Mouse (Mus musculus) small intestine, adult 2 months (tissue): Measurements from ENCODE around the gene Eya2. TPM values are rescaled to one million over a fixed set of nuclear protein-coding genes. Genes with fewer than 3 reads are reported as not detected.

Experiments
- H3K27ac ChIP-seq: fragments of 200-500 bp; 2 replicates; pipeline ENCODE4 v1.5.1; 2012; ENCODE audit warnings: low read depth, low read length, control low read depth, inconsistent platforms; ENCODE audit not compliant: insufficient read depth
- H3K27me3 ChIP-seq: fragments of 200-500 bp; 2 replicates; pipeline ENCODE4 v1.6.1; 2012; ENCODE audit warnings: mild to moderate bottlenecking, moderate library complexity, low read length, inconsistent platforms; ENCODE audit not compliant: control insufficient read depth, insufficient read depth
- H3K36me3 ChIP-seq: fragments of 200-500 bp; 2 replicates; pipeline ENCODE4 v1.6.1; 2012; ENCODE audit warnings: mild to moderate bottlenecking, low read length, control low read depth, inconsistent platforms; ENCODE audit not compliant: control insufficient read depth, insufficient read depth
- H3K4me1 ChIP-seq: fragments of 200-500 bp; 2 replicates; pipeline ENCODE4 v1.6.1; 2012; ENCODE audit warnings: low read length, inconsistent platforms, mixed read lengths; ENCODE audit not compliant: control insufficient read depth, insufficient read depth, insufficient read length
- H3K4me3 ChIP-seq: fragments of 200-500 bp; 2 replicates; pipeline ENCODE4 v1.5.1; 2012; ENCODE audit warnings: low read depth, mild to moderate bottlenecking, control low read depth, inconsistent platforms, low read length, moderate library complexity
- CTCF ChIP-seq: fragments of 200-500 bp; IDR thresholded peaks from 2 replicates; pipeline ENCODE4 v1.5.1; 2012; ENCODE audit warnings: low read depth, mild to moderate bottlenecking, control low read depth, inconsistent platforms, low read length, moderate library complexity, mixed read lengths; ENCODE audit not compliant: insufficient replicate concordance, insufficient read length; ENCODE audit errors: extremely low read depth
- POLR2A ChIP-seq: fragments of 200-500 bp; IDR thresholded peaks from 2 replicates; pipeline ENCODE4 v1.6.1; 2012; ENCODE audit warnings: low read depth, mild to moderate bottlenecking, control low read depth, inconsistent platforms, low read length, moderate library complexity
- WGBS: fragments of 180-500 bp; shearing (Covaris S2); methylation state at CpG from one replicate; pipeline ENCODE4 v1.1.7; 2018; 5-methylcytosine and 5-hydroxymethylcytosine counted together
- polyA plus RNA-seq: library from polyadenylated mRNA; depleted of rRNA; stranded (reverse); fragments of >200 nt; gene quantifications from 2 replicates; pipeline ENCODE4 v1.2.3, GENCODE M21; 2012

Gene Eya2
- polyA plus RNA-seq, 1 experiment = 0.93 TPM

GRCm38 (mm10) chr2:165557278-165557677 lies 37.6 kb upstream of the Eya2 start:
- H3K27me3 ChIP-seq = no peaks in the 10 kb centered on the region
- WGBS = 89% methylated on average over 7 of the region's 7 CpGs
- TF ChIP-seq CTCF (no peak), POLR2A (no peak)
- no peak overlapping the region for H3K4me3 ChIP-seq
- no peak overlapping the region for H3K27ac ChIP-seq
- no peaks in the 10 kb centered on the region for H3K4me1 ChIP-seq
- H3K36me3 ChIP-seq = no peaks in the 10 kb centered on the region

- TF ChIP-seq POLR2A = no peak
- no peak for TF ChIP-seq CTCF
- H3K27me3 ChIP-seq = 0 out of 2 replicates have a peak, but pooled peaks cover 3% of the 10 kb centered on the region
- H3K27ac ChIP-seq = no peak overlapping the region
- H3K4me3 ChIP-seq = no peak overlapping the region
- 18% methylated on average over 11 of the region's 11 CpGs for WGBS
- peaks cover 9% of the 10 kb centered on the region; the same call in 1 of the 2 replicates for H3K4me1 ChIP-seq
- H3K36me3 ChIP-seq = no peaks in the 10 kb centered on the region
Observed at GRCm38 (mm10) chr2:165558916-165559315, 35.9 kb upstream of the Eya2 start.

- H3K27me3 ChIP-seq = 0 out of 2 replicates have a peak, but pooled peaks cover 3% of the 10 kb centered on the region
- H3K36me3 ChIP-seq = no peaks in the 10 kb centered on the region
- H3K4me1 ChIP-seq = peaks cover 9% of the 10 kb centered on the region; the same call in 1 of the 2 replicates
- no peak overlapping the region for H3K4me3 ChIP-seq
- no peak overlapping the region for H3K27ac ChIP-seq
- TF ChIP-seq POLR2A (no peak), CTCF (no peak)
- WGBS = 41% methylated on average over 11 of the region's 11 CpGs
Observed at GRCm38 (mm10) chr2:165559506-165560235, 35.2 kb upstream of the Eya2 start.

- 87% methylated on average over 6 of the region's 6 CpGs for WGBS
- Histone ChIP-seq H3K4me1 (peaks cover 9% of the 10 kb centered on the region; the same call in 1 of the 2 replicates), H3K27ac (no peak overlapping the region), H3K27me3 (0 out of 2 replicates have a peak, but pooled peaks cover 3% of the 10 kb centered on the region), H3K36me3 (no peaks in the 10 kb centered on the region), H3K4me3 (no peak overlapping the region)
- no peak for TF ChIP-seq CTCF
Observed at GRCm38 (mm10) chr2:165561861-165562260, 33.0 kb upstream of the Eya2 start.

- 0 out of 2 replicates have a peak, but pooled peaks cover 3% of the 10 kb centered on the region for H3K27me3 ChIP-seq
- peaks cover 9% of the 10 kb centered on the region; the same call in 1 of the 2 replicates for H3K4me1 ChIP-seq
- WGBS = 1% methylated on average over 52 of the region's 52 CpGs
- H3K27ac ChIP-seq = no peak overlapping the region
- no peaks in the 10 kb centered on the region for H3K36me3 ChIP-seq
- peak overlapping the region; percentile 39 for H3K4me3 ChIP-seq
- TF ChIP-seq POLR2A (no peak), CTCF (no peak)
Observed at GRCm38 (mm10) chr2:165563298-165564058, 31.4 kb upstream of the Eya2 start.

- Histone ChIP-seq H3K4me1 (peaks cover 9% of the 10 kb centered on the region; the same call in 1 of the 2 replicates), H3K36me3 (no peaks in the 10 kb centered on the region), H3K27ac (no peak overlapping the region), H3K4me3 (no peak overlapping the region), H3K27me3 (0 out of 2 replicates have a peak, but pooled peaks cover 3% of the 10 kb centered on the region)
- 16% methylated on average over 8 of the region's 8 CpGs for WGBS
- TF ChIP-seq POLR2A = no peak
- no peak for TF ChIP-seq CTCF
Observed at GRCm38 (mm10) chr2:165564101-165564500, 30.7 kb upstream of the Eya2 start.

GRCm38 (mm10) chr2:165564620-165565019 lies 30.2 kb upstream of the Eya2 start:
- H3K27ac ChIP-seq = no peak overlapping the region
- no peaks in the 10 kb centered on the region for H3K36me3 ChIP-seq
- TF ChIP-seq POLR2A = no peak
- no peak for TF ChIP-seq CTCF
- 68% methylated on average over 6 of the region's 6 CpGs for WGBS
- H3K4me1 ChIP-seq = peaks cover 9% of the 10 kb centered on the region; the same call in 1 of the 2 replicates
- H3K4me3 ChIP-seq = no peak overlapping the region
- H3K27me3 ChIP-seq = 0 out of 2 replicates have a peak, but pooled peaks cover 3% of the 10 kb centered on the region
